Mouse (Mus musculus) embryo, embryonic 11 days (tissue): ENCODE data around the gene C9orf72.

Experiments
- DNase-seq: peaks from one replicate; pipeline ENCODE4 v3.0.0-alpha.2; 2015

The C9orf72 gene

GRCm38 (mm10) chr4:35175566-35175965, 50.4 kb downstream of the C9orf72 start:
- no peak for DNase-seq

- no peak for DNase-seq
Measured at GRCm38 (mm10) chr4:35173551-35173950, 52.4 kb downstream of the C9orf72 start.

- no peak for DNase-seq
Measured at GRCm38 (mm10) chr4:35172471-35172870, 53.5 kb downstream of the C9orf72 start.

- DNase-seq: no peak
Measured at GRCm38 (mm10) chr4:35169571-35170125, 56.3 kb downstream of the C9orf72 start.

- no peak for DNase-seq
Measured at GRCm38 (mm10) chr4:35167855-35168254, 58.1 kb downstream of the C9orf72 start.

- no peak for DNase-seq
Measured at GRCm38 (mm10) chr4:35165947-35166346, 60.0 kb downstream of the C9orf72 start.

GRCm38 (mm10) chr4:35165275-35165674, 60.7 kb downstream of the C9orf72 start:
- no peak for DNase-seq

GRCm38 (mm10) chr4:35157815-35158214, 68.2 kb downstream of the C9orf72 start:
- no peak for DNase-seq

GRCm38 (mm10) chr4:35156751-35157611, 69.0 kb downstream of the C9orf72 start, which contains the start of gene Mob3b:
Gene Mob3b (minus strand): TSS chr4:35157484.
- DNase-seq: peak; percentile 92

GRCm38 (mm10) chr4:35156149-35156611, 69.8 kb downstream of the C9orf72 start:
- DNase-seq: peak; percentile 83

GRCm38 (mm10) chr4:35155132-35155922, 70.6 kb downstream of the C9orf72 start:
- peak; percentile 76 for DNase-seq

GRCm38 (mm10) chr4:35154051-35154450, 71.9 kb downstream of the C9orf72 start:
- DNase-seq: peak; percentile 44

- no peak for DNase-seq
Measured at GRCm38 (mm10) chr4:35151756-35152155, 74.2 kb downstream of the C9orf72 start, which contains the start of gene Ifnk. Gene Ifnk (plus strand): TSS chr4:35152056.

- DNase-seq: no peak
Measured at GRCm38 (mm10) chr4:35150706-35151105, 75.3 kb downstream of the C9orf72 start.

- DNase-seq: no peak
Measured at GRCm38 (mm10) chr4:35148326-35148725, 77.6 kb downstream of the C9orf72 start.

GRCm38 (mm10) chr4:35146597-35146996, 79.4 kb downstream of the C9orf72 start:
- no peak for DNase-seq

- DNase-seq: no peak
Measured at GRCm38 (mm10) chr4:35145726-35146125, 80.2 kb downstream of the C9orf72 start.

GRCm38 (mm10) chr4:35143472-35144102, 82.4 kb downstream of the C9orf72 start:
- no peak for DNase-seq
